Mouse (Mus musculus) adrenal gland, postnatal 4 days (tissue): ENCODE measurements around the gene Cfap161. TPM values are rescaled to one million over a fixed set of nuclear protein-coding genes. Genes with fewer than 3 reads are reported as not detected.

Experiments used
- DNase-seq, 2 experiments: peaks; one replicate each; pipeline ENCODE4 v3.0.0; 2021 to 2022; ENCODE audit warnings: low spot score in 2 of 2, mixed read lengths in 2 of 2
- total RNA-seq, 2 experiments: library from RNA; stranded (reverse); gene quantifications; 2 replicates each; pipeline ENCODE4 v1.2.3; 2021

The Cfap161 gene
- total RNA-seq, 2 experiments from 2014 or later: 1.1 to 1.4 TPM

GRCm38 (mm10) chr7:83802509-83802908, 7.8 kb upstream of the Cfap161 start:
- DNase-seq: no peak

DNA sequence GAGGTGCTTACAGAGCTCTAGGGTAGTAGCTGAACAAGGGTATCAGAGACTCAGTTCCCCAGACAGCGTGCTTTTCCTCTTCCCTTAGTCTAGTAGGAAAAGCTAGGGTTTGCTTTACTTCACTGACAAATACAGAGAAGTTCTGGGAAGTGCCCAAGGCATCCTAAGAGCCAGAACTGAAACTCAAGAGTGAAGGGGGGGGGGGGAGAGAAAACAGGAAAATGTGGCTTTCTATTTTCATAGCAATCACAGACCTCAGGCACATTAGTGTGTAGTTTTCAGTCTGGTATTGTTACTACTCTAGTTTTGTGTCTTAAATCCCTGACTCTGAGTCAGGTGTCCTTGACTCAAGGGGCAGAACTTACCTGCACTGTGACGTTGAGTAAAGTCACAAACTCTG, 7.3 kb upstream of the Cfap161 start:
- no peak for DNase-seq

GRCm38 (mm10) chr7:83801483-83801875, 6.8 kb upstream of the Cfap161 start:
- DNase-seq: no peak

DNA sequence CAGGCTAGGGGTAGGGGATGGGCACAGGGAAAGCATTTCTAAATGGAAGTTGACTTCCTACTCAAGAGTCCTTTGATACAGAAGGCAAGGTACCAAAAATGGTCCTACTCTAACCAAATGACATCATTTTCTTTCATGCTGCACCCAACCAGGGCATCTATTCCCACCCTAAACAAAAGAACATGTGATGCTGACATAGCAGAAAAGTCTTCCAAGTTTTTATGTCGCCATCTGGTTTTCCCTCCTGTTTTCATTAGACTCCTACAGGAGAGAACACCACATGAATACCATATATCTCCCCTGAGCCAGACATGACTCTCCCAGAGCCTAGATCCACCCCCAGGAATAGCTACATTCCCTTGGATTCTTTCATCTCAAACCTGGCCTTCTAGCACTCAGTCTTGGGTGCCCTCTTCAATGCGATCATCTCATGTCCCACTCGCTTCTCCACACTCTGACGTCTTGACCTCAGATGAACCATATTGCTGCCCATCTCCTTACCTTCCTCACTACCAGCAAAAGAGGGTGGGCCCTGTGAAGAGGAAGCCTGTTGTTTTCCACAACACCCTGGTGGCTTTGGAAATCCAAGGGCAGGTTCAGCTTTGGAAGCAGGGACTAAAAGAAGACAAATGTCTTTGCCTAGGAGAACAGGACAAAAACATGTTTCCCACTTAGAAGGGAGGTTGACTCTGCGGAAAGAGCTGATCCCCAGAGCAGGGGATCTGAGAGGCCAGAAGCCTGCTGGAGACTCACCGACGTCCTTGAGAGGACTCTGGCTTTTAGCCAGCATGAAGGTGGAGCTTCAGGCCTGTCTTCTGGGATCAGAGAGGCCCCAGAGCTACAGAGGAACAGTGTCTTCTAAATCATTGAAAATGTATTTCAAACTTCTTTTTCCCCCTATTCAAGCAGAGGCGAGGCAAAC, 6.1 kb upstream of the Cfap161 start:
- no peak for DNase-seq

DNA sequence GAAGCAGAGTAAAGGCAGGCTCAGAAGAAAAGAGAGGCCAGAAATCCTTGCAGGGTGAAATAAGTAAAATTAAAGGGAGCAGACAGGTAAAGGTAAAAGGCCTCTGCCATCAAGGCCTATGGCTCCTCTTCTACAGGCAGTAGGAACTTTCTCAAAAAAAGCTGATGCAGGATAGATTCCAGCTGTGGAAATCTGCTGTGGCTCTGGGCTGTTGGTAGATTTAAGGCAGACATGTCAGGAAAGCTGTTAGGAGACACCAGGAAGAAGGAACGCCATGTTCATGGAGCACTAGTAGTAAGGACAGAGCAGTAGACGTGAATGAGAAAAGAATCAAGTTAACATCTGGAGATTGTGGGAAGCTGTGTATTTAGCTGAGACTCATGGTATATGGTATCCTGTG, 5.4 kb upstream of the Cfap161 start:
- DNase-seq: no peak

DNA sequence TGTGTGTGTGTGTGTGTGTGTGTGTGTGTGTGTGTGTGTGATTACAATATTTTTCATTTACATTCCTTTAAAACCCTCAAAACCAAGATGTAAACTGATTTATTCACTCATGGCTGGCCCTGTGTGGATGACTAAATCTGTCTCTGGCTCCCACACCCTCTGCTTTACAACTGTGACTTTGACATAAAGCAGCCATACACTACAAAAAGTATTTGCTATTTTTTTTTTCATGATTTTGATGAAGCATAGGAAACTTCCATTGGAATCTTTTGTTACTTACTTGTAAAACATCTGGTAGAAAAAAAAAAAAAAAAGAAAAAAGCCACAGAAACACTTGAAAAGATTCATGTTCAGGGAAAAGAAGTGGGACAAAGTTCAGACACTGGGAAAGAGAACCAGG, 3.3 kb upstream of the Cfap161 start:
- DNase-seq: no peak

DNA sequence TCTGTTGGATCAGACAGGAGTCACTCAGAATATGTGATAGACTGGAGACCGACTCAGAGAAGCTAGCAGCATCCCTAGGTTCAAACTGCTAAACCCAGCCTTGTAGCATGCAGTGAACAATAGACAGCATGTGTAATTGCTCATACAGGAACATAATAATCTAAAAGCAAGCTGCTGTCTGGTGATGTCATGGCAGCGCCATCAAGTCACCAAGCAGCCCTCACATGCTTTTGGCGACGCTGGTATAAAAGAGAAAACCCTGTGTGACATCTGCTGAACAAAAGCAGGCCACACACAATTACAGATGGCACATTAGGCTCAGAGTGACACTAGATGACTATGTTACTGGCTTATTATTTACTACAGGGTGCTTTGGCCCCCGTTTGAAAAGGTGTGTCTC, 1.5 kb upstream of the Cfap161 start:
- no peak for DNase-seq

DNA sequence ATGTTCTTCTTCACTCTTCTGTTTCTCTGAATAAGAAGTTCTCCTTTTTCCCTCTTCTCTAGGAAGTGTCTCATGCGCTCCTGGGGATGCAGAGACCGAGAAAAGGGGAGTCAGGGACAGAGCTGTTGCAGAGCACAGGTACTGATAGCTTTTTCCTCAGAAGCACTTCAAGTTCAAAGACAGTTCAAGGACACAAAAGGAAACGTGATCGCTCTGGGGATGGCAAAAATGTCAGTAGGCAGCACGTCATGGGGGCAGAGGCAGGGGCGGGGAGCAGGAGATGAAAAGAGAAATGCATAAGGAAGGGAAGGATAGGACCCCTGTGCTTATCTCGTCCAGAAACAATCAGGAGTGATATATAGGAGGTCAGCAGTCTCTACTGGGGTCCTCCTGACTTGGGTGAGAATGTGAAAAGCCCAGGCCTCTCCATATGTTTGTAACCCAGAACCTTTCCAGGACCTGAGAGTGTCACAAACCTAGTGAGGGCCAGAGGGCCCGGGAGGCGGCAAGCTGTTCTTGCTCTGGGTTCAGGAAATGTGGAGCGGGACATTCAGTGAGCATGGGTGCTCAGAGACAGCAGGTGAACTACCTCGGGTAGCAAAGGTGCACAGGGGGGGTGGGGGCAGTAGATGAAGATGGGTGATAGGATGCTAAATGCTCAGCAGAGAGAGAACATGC, 535 bp downstream of the Cfap161 start:
- no peak for DNase-seq

GRCm38 (mm10) chr7:83780881-83781280, 13.8 kb downstream of the Cfap161 start:
- DNase-seq: no peak

- DNase-seq: no peak
These were observed 14.7 kb downstream of the Cfap161 start for GRCm38 (mm10) chr7:83780026-83780425.

DNA sequence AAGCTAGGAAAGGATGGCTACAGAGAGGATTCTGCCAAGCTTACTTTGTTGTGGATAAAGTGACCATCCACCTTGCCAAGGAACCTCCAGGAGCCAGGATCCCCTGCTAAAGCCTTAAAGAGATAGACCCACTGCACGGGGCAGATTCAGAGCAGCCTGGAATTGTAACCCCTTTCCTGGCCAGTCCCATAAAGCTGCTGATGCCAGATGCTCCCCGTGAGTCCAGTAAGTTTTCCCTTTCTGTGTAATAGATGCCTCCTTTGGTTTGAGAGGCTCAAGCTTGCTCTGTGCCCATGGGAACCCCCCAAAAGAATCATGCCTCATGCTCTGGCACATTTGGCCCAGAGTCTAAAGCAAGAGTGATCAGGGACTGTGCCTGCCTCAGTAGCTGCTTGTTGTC, 15.7 kb downstream of the Cfap161 start:
- no peak for DNase-seq

GRCm38 (mm10) chr7:83778516-83778915, 16.2 kb downstream of the Cfap161 start:
- no peak for DNase-seq

DNA sequence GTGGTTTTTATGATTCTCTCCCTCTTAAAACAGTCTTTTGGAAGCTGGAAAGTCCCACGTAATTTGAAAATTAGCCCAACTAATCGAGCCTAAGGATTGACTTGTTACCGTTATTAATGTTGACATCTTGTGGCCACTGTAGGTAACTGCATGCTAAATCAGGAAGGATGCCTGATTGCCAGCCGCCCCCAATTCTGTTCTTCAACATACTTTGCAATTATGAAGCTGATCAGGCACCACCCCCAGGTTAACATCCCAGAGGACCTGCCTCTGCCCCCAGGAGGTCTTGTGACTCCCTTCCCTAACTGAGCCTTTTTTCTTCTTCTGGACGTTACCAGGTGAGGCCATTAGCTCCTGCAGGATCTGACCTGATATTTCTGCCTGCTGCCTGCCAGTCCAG, 20.0 kb downstream of the Cfap161 start:
- no peak for DNase-seq

GRCm38 (mm10) chr7:83763674-83764073, 31.0 kb downstream of the Cfap161 start:
- DNase-seq: no peak

GRCm38 (mm10) chr7:83762336-83762735, 32.3 kb downstream of the Cfap161 start:
- DNase-seq: no peak

GRCm38 (mm10) chr7:83751055-83751454, 43.6 kb downstream of the Cfap161 start:
- no peak for DNase-seq

- no peak for DNase-seq
These were observed 46.3 kb downstream of the Cfap161 start for GRCm38 (mm10) chr7:83748405-83748804.

DNA sequence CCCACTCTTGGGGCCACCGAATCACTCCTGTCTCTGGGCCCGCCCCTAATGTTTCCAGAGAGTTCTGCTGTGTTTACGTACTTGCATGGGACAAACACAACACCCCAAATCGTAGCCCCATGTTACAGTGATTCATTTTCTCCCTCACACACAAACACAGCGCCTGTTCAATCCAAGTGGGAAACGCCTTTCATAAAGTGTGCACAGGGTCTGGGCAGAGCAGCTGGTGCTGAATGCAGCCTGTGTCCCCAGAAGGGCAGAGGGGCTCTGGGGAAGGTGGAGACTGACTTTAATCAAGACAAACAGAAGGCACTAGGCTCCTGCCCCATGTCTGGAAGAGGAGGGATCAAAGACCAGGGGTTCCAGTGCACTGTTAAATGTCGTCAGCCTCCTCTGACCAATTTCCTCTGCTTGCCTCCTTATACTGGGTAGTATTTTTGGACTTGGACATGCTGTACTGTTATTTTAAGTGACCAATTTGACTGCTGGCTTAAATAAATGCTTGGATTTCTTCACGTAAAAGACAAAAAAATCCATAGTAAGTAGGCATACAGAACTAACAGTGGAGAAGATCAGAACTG, 48.5 kb downstream of the Cfap161 start:
- DNase-seq: no peak

- DNase-seq: no peak
These were observed 49.1 kb downstream of the Cfap161 start, which contains the start of gene Il16 for GRCm38 (mm10) chr7:83745413-83746106. Il16 (minus strand) TSS chr7:83745726.

- DNase-seq: no peak
These were observed 49.6 kb downstream of the Cfap161 start for GRCm38 (mm10) chr7:83745065-83745412.

DNA sequence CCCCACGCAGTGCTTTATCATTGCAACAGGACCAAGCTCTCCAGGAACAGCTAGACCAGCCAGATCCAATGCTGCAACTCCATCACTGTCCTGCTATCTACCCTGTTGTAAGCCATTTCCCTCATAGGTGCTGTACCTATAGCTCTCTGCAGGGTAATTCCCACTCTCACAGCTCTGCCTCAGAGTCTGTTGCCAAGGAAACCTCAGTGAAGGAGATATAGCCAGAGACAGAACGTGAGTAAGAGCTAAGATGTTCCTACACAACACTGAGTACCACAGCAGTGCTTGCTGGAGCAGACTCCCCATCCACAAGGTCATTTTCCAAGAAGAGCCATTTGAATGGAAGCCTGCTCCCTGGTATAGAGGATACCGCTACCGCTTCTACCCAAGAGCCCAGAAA, 50.4 kb downstream of the Cfap161 start:
- DNase-seq: no peak

DNA sequence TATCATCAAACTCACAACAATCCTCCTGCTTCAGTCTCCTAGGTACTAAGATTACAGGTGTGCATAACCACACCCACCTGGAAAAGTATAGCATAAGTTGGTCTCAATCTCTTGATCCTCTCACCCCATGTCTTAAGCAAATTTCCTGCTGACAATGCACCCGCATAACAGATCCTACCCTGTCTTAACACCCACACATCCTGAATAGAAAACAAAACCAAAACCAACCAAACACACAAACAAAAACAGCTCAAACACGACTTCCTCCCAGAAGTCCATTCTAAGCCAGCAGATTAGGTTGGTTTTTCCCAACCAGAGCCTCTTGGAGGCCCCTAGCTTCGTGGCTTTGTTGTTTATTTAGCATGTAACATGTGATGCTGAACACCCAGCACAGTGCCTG, 52.0 kb downstream of the Cfap161 start:
- DNase-seq: no peak
